Mouse (Mus musculus) heart, embryonic 14.5 days (tissue): ENCODE data around the gene Grpel1. TPM values are rescaled to one million over a fixed set of nuclear protein-coding genes. Genes with fewer than 3 reads are reported as not detected.

Source experiments
- ATAC-seq: fragments of 200-750 bp; cut with Nextera tagmentation; 2 replicates; pipeline ENCODE4 v1.8.0; 2017; ENCODE audit warnings: low read depth, moderate TSS enrichment; ENCODE audit not compliant: insufficient number of reproducible peaks, insufficient read depth, low FRiP score
- H3K27ac ChIP-seq, 2 experiments: fragments of 200-500 bp in 1 of 2; fragments of 300-500 bp in 1 of 2; sonication (generic) in 1 of 2; replicated peaks in 1 of 2; 2 replicates each; pipeline ENCODE4 v1.5.1; 2012 to 2014; ENCODE audit warnings: low read depth in 2 of 2, low read length in 2 of 2, control low read depth in 1 of 2, mild to moderate bottlenecking in 1 of 2, mixed read lengths in 1 of 2; ENCODE audit not compliant: control insufficient read depth in 1 of 2, insufficient read depth in 1 of 2
- H3K27me3 ChIP-seq: fragments of 300-500 bp; sonication (generic); 2 replicates; pipeline ENCODE4 v1.6.1; 2014; ENCODE audit warnings: mild to moderate bottlenecking, low read length, control low read depth; ENCODE audit not compliant: control insufficient read depth, insufficient read depth
- H3K36me3 ChIP-seq: fragments of 300-500 bp; sonication (generic); 2 replicates; pipeline ENCODE4 v1.6.1; 2014; ENCODE audit warnings: mild to moderate bottlenecking, control low read depth, low read length, mixed read lengths; ENCODE audit not compliant: control insufficient read depth, insufficient read depth
- H3K4me1 ChIP-seq, 2 experiments: fragments of 200-500 bp in 1 of 2; fragments of 300-500 bp in 1 of 2; sonication (generic) in 1 of 2; 2 replicates each; pipeline ENCODE4 v1.6.1; 2012 to 2014; ENCODE audit warnings: low read length in 2 of 2, control low read depth in 1 of 2, mixed read lengths in 1 of 2; ENCODE audit not compliant: control insufficient read depth in 2 of 2, insufficient read depth in 2 of 2
- H3K4me2 ChIP-seq: fragments of 300-500 bp; sonication (generic); 2 replicates; pipeline ENCODE4 v1.6.1; 2014; ENCODE audit warnings: mild to moderate bottlenecking, low read length
- H3K4me3 ChIP-seq, 2 experiments: fragments of 200-500 bp in 1 of 2; fragments of 300-500 bp in 1 of 2; sonication (generic) in 1 of 2; 2 replicates each; pipeline ENCODE4 v1.5.1; 2012 to 2014; ENCODE audit warnings: low read length in 2 of 2, mild to moderate bottlenecking in 2 of 2, control low read depth in 1 of 2, low read depth in 1 of 2, moderate library complexity in 1 of 2; ENCODE audit not compliant: control insufficient read depth in 1 of 2, insufficient read depth in 1 of 2
- H3K9ac ChIP-seq: fragments of 300-500 bp; sonication (generic); 2 replicates; pipeline ENCODE4 v1.6.1; 2014; ENCODE audit warnings: mild to moderate bottlenecking, low read length
- H3K9me3 ChIP-seq: fragments of 300-500 bp; sonication (generic); 2 replicates; pipeline ENCODE4 v1.6.1; 2016; ENCODE audit warnings: low read length, control low read depth; ENCODE audit not compliant: control insufficient read depth
- WGBS: fragments of 180-500 bp; shearing (Covaris S2); extraction: QIAGEN DNeasy Blood & Tissue Kit; methylation state at CpG from one replicate; pipeline ENCODE4 v1.1.7; 2014; 5-methylcytosine and 5-hydroxymethylcytosine counted together
- polyA plus RNA-seq: library from polyadenylated mRNA; unstranded; fragments of >200 nt; fragmentation: Nextera tagmentation; extraction: Ambion mirVana; gene quantifications from 2 replicates; pipeline ENCODE4 v1.2.1, GENCODE M21; 2014

Grpel1 gene
- 60.9 and 62.4 TPM in 2 replicates for polyA plus RNA-seq

DNA sequence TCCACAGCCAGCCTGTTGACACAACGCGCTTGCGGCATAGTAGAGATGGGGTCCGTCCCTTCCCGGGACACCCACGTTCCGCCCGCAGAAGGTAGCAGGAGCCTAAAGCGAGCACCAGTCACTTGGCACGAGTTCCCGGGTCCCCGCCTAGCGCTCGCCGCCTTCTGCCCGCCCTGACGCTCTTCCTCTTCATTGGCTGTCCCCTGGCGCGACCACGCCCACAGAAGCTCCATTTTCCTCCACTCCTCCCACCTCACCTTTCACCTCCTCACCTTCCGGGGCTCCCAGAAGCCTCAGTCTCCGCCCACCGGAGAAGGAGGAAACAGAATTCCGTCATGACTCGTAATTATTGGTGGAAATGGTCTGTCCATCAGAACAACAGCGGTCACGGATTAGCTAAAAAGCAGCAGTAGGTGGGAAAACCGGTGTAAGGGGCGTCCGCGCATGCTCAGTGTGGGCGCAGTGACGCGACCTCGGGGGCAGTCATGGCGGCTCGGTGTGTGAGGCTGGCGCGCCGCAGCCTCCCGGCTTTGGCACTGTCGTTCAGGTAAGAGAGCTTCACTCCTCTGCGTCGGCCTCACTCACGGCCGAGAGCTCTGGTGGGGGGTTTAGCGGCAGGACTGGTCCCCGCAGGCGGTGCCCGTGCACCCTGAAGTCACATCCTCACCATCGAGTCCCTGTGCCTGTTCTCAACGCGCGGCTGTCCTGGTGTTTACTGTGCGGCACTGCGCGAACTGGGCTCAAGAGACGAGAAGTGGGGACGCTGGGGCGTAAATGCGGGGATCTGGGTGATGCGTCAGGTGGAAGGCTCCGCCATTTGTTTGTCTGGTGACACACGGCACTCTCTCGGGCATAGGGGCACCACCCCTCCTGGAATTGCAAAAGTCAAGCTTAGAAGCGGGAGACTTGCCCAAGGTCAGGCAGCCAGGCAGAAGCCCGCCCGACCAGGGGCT, at the start of gene Grpel1:
TSS of gene Grpel1 (plus strand) at position 290 of the 953 bp plus-strand sequence.
- Histone ChIP-seq H3K4me1 (peaks cover 7 to 23% of the 10 kb centered on the region in 2 experiments), H3K4me2 (peak within 1 kb of the TSS; percentile 95), H3K4me3 (peak within 1 kb of the TSS; percentile 88 to 98), H3K27ac (peak within 1 kb of the TSS; percentile 60 to 69), H3K36me3 (peaks cover 19% of the 10 kb centered on the region), H3K9ac (peak within 1 kb of the TSS; percentile 94), H3K27me3 (no peaks in the 10 kb centered on the region), H3K9me3 (no peaks in the 10 kb centered on the region)
- under 1% methylated on average over 68 of the region's 68 CpGs for WGBS
- peak; percentile 93 for ATAC-seq

DNA sequence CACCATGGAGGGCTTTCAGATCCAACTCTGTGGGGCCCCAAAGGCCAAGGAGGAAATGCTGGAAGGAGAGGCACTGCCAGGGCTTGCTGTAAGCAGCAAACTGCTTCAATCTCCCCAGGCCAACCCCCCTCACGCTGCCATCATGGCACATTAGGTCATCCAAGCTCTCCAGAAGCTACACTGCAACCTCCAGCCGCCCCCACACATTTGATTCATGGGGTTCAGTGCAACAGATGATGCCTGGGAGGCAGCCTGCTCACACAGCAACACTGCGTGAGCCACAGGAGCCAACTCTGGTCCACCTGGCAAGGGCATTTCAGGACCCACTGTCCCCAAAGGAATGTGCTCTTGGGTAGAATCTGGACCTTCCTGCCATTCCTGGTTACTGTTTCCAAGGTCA, 44.9 kb upstream of the Grpel1 start:
- H3K36me3 ChIP-seq = no peaks in the 10 kb centered on the region
- no peak overlapping the region for H3K4me2 ChIP-seq
- peaks cover 4 to 5% of the 10 kb centered on the region in 2 experiments for H3K4me1 ChIP-seq
- H3K27me3 ChIP-seq = no peaks in the 10 kb centered on the region
- H3K4me3 ChIP-seq = no peak overlapping the region
- 73% methylated on average over 3 of the region's 3 CpGs for WGBS
- no peak overlapping the region for H3K27ac ChIP-seq
- no peak for ATAC-seq
- H3K9me3 ChIP-seq = no peaks in the 10 kb centered on the region
- no peak overlapping the region for H3K9ac ChIP-seq

GRCm38 (mm10) chr5:36422689-36423088, 42.1 kb upstream of the Grpel1 start:
- no peak overlapping the region for H3K9ac ChIP-seq
- no peak overlapping the region for H3K4me2 ChIP-seq
- no peaks in the 10 kb centered on the region for H3K27me3 ChIP-seq
- H3K27ac ChIP-seq = no peak overlapping the region
- H3K9me3 ChIP-seq = no peaks in the 10 kb centered on the region
- no peaks in the 10 kb centered on the region for H3K4me1 ChIP-seq
- H3K4me3 ChIP-seq = no peak overlapping the region
- no peaks in the 10 kb centered on the region for H3K36me3 ChIP-seq
- no peak for ATAC-seq

GRCm38 (mm10) chr5:36424676-36425075, 40.1 kb upstream of the Grpel1 start:
- Histone ChIP-seq H3K4me1 (no peaks in the 10 kb centered on the region), H3K27me3 (no peaks in the 10 kb centered on the region), H3K4me2 (no peak overlapping the region), H3K36me3 (no peaks in the 10 kb centered on the region), H3K4me3 (no peak overlapping the region), H3K9ac (no peak overlapping the region), H3K9me3 (no peaks in the 10 kb centered on the region), H3K27ac (no peak overlapping the region)
- no peak for ATAC-seq

- ATAC-seq = no peak
- H3K4me3 ChIP-seq = no peak overlapping the region
- 79% methylated on average over 5 of the region's 5 CpGs for WGBS
- no peaks in the 10 kb centered on the region for H3K4me1 ChIP-seq
- H3K9me3 ChIP-seq = no peaks in the 10 kb centered on the region
- H3K4me2 ChIP-seq = no peak overlapping the region
- no peak overlapping the region for H3K27ac ChIP-seq
- H3K27me3 ChIP-seq = no peaks in the 10 kb centered on the region
- H3K36me3 ChIP-seq = no peaks in the 10 kb centered on the region
- no peak overlapping the region for H3K9ac ChIP-seq
Observed at GRCm38 (mm10) chr5:36426404-36426803, 38.4 kb upstream of the Grpel1 start.

GRCm38 (mm10) chr5:36427831-36428230, 37.0 kb upstream of the Grpel1 start:
- no peaks in the 10 kb centered on the region for H3K4me1 ChIP-seq
- no peak for ATAC-seq

DNA sequence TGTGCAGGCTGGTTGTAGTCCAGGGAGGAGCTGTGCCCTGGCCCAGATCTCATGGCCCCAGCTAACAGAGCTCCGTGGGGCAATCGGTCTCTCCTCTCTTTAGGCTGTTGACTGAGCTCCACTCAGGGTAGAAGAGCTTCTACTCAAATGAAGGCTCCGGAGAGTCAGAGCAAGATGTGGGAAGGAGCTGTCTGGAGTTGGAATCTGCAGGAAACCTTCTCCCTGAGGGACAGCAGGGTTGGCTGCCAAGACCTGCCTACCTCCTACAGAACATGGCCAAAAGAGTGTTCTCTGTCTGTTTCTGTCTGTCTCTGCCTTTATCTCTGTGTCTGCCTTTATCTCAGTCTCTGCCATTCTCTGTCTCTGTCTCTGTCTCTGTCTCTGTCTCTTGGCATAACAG, 35.2 kb upstream of the Grpel1 start:
- no peaks in the 10 kb centered on the region for H3K4me1 ChIP-seq
- whole genome bisulfite sequencing = 77% methylated on average over 3 of the region's 3 CpGs
- H3K27me3 ChIP-seq = peaks cover 4% of the 10 kb centered on the region; the same call in 1 of the 2 replicates
- no peak overlapping the region for H3K27ac ChIP-seq
- H3K9ac ChIP-seq = no peak overlapping the region
- H3K36me3 ChIP-seq = no peaks in the 10 kb centered on the region
- no peak overlapping the region for H3K4me3 ChIP-seq
- H3K4me2 ChIP-seq = no peak overlapping the region
- no peak for ATAC-seq
- no peaks in the 10 kb centered on the region for H3K9me3 ChIP-seq

More at GRCm38 (mm10) chr5:36427831-36428230, 37.0 kb upstream of the Grpel1 start:
- no peak overlapping the region for H3K27ac ChIP-seq
- no peaks in the 10 kb centered on the region for H3K36me3 ChIP-seq
- no peak overlapping the region for H3K4me3 ChIP-seq
- H3K9ac ChIP-seq = no peak overlapping the region
- whole genome bisulfite sequencing = 54% methylated on average over 11 of the region's 11 CpGs
- no peak overlapping the region for H3K4me2 ChIP-seq
- H3K27me3 ChIP-seq = 0 out of 2 replicates have a peak, but pooled peaks cover under 1% of the 10 kb centered on the region
- H3K9me3 ChIP-seq = no peaks in the 10 kb centered on the region
